Mouse (Mus musculus) liver, adult 2 months (tissue): Measurements from ENCODE around the gene St7. TPM values are rescaled to one million over a fixed set of nuclear protein-coding genes. Genes with fewer than 3 reads are reported as not detected.
A peak's percentile ranks its signal among the peaks of the same experiment; 100 is the strongest.

Experiments used
- DNase-seq: peaks from one replicate; pipeline ENCODE4 v3.0.0-alpha.2; 2011; ENCODE audit warnings: low read depth, low spot score; ENCODE audit errors: extremely low read depth
- H3K27ac ChIP-seq: fragments of 200-500 bp; replicated peaks from 2 replicates; pipeline ENCODE4 v1.5.1; 2012; ENCODE audit warnings: low read depth, mild to moderate bottlenecking, control low read depth, inconsistent platforms, low read length; ENCODE audit not compliant: insufficient read depth
- H3K27me3 ChIP-seq: fragments of 200-500 bp; 2 replicates; pipeline ENCODE4 v1.6.1; 2012; ENCODE audit warnings: mild to moderate bottlenecking, moderate library complexity, low read length, inconsistent platforms; ENCODE audit not compliant: control insufficient read depth, insufficient read depth
- H3K36me3 ChIP-seq: fragments of 200-500 bp; 2 replicates; pipeline ENCODE4 v1.6.1; 2012; ENCODE audit warnings: low read length, inconsistent platforms; ENCODE audit not compliant: control insufficient read depth, insufficient read depth
- H3K4me1 ChIP-seq: fragments of 200-500 bp; 2 replicates; pipeline ENCODE4 v1.6.1; 2011; ENCODE audit warnings: low read length; ENCODE audit not compliant: control insufficient read depth, insufficient read depth
- H3K4me3 ChIP-seq: fragments of 200-500 bp; 2 replicates; pipeline ENCODE4 v1.5.1; 2011; ENCODE audit warnings: low read depth, mild to moderate bottlenecking, control low read depth, low read length, moderate library complexity; ENCODE audit not compliant: insufficient read depth
- H3K79me2 ChIP-seq: fragments of 200-500 bp; 2 replicates; pipeline ENCODE4 v1.6.1; 2012; ENCODE audit warnings: inconsistent platforms, mild to moderate bottlenecking, low read length, moderate library complexity; ENCODE audit not compliant: control insufficient read depth, insufficient read depth
- H3K9ac ChIP-seq: fragments of 200-500 bp; 2 replicates; pipeline ENCODE4 v1.6.1; 2012; ENCODE audit warnings: low read depth, mild to moderate bottlenecking, control low read depth, inconsistent platforms, low read length
- CTCF ChIP-seq: fragments of 200-500 bp; IDR thresholded peaks from 2 replicates; pipeline ENCODE4 v1.5.1; 2011; ENCODE audit warnings: low read depth, low read length, control low read depth
- POLR2A ChIP-seq: fragments of 200-500 bp; IDR thresholded peaks from 2 replicates; pipeline ENCODE4 v1.6.1; 2011; ENCODE audit warnings: low read length, control low read depth; ENCODE audit not compliant: insufficient read depth; ENCODE audit errors: extremely low read depth
- WGBS: fragments of 180-500 bp; shearing (Covaris S2); methylation state at CpG from one replicate; pipeline ENCODE4 v1.1.7; 2018; 5-methylcytosine and 5-hydroxymethylcytosine counted together
- polyA plus RNA-seq: library from polyadenylated mRNA; depleted of rRNA; stranded (reverse); fragments of >200 nt; gene quantifications from 2 replicates; pipeline ENCODE4 v1.2.3, GENCODE M21; 2012
- total RNA-seq: library from RNA; depleted of rRNA; stranded (reverse); fragments of >200 nt; gene quantifications from 2 replicates; pipeline ENCODE4 v1.2.3, GENCODE M21; 2014

The St7 gene
- total and polyA plus RNA-seq, 2 experiments: 5.7 to 8.8 TPM

DNA sequence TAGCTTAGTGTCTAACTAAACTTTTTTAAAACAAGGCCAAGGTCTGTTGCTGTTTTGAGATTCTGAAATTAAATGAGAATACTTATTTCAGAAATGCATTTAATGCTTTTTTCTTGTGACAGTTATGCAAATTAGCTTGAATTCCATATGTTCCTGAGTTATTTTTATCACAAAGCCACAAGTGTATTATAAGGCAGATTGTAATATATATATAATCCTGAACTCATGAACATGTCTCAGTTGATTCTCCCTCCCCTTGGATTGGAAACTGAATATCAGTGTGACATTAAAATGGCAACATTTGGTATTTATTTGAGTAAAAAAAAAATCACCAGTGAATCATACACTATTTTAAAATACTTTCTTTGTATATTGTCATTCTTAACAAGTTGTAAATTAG is 26.7 kb upstream of the St7 start:
- Histone ChIP-seq H3K9ac (no peak overlapping the region), H3K4me3 (no peak overlapping the region), H3K4me1 (no peaks in the 10 kb centered on the region), H3K79me2 (no peaks in the 10 kb centered on the region), H3K27me3 (no peaks in the 10 kb centered on the region), H3K27ac (no peak overlapping the region), H3K36me3 (peaks cover 52% of the 10 kb centered on the region)
- TF ChIP-seq POLR2A (no peak), CTCF (no peak)
- DNase-seq: no peak

DNA sequence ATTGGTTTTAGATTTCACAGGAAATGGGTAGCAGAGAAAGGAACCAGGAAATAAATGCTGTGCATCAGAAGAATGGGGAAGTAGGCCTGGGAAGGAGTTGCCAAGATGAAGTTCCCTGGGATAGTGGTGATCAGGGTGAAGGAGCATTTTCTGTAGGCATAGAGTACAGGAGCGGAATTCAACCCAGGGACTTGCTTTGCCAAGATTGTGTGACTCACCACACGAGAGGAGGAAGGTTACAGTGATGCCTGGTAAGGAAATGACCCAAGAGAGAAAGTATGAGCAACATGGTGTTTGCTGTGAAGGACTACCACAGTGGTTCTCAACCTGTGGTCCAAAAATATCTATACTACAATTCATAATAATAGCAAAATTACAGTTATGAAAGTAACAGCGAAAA is 24.9 kb upstream of the St7 start:
- no peak for DNase-seq
- no peak overlapping the region for H3K9ac ChIP-seq
- H3K36me3 ChIP-seq: peaks cover 42% of the 10 kb centered on the region
- 89% methylated on average over 3 of the region's 3 CpGs for WGBS
- H3K27me3 ChIP-seq: no peaks in the 10 kb centered on the region
- H3K4me1 ChIP-seq: no peaks in the 10 kb centered on the region
- H3K79me2 ChIP-seq: no peaks in the 10 kb centered on the region
- H3K27ac ChIP-seq: no peak overlapping the region
- TF ChIP-seq CTCF: no peak
- no peak for TF ChIP-seq POLR2A
- H3K4me3 ChIP-seq: no peak overlapping the region

DNA sequence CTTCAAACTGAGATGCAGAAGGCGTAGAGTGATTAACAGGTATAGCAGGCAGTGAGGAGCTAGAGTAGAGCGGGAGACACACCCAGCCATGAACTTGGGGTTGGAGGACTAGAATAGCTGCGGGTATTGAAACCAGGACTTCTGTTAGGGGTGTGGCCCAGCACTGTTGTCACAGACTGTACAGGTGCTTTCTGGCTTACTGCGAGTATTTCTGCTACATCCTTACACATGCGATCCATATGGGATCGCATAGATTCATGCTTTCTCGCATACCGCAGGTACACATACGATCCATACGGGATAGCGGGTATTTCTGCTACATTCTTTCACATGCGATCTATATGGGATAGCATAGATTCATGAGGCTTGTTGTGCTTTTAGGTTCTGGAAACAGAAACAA is 24.4 kb upstream of the St7 start:
- Histone ChIP-seq H3K4me3 (no peak overlapping the region), H3K9ac (no peak overlapping the region), H3K79me2 (no peaks in the 10 kb centered on the region), H3K4me1 (no peaks in the 10 kb centered on the region), H3K36me3 (peaks cover 36% of the 10 kb centered on the region), H3K27ac (no peak overlapping the region), H3K27me3 (no peaks in the 10 kb centered on the region)
- TF ChIP-seq CTCF (no peak), POLR2A (no peak)
- 97% methylated on average over 12 of the region's 12 CpGs for WGBS
- DNase-seq: no peak

DNA sequence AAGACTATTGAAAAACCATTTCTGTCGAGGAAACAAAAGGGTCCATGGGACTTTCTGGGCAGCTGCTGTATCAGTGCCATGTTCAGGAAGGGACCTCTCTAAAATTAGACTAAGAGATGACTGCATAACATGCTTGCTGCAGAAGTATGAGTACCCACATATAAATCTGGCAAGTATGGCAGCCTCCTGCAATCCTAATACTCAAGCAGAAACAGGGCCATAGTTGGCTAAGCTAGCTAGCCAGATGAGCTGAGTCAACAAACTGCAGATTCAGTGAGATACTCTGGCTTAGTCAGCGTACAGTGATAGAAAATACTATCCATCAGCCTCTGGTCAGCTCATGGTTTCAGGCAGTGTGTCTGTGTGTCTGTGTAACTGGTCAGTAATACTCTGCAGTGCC is 22.9 kb upstream of the St7 start:
- no peak overlapping the region for H3K27ac ChIP-seq
- no peaks in the 10 kb centered on the region for H3K27me3 ChIP-seq
- DNase-seq: no peak
- no peaks in the 10 kb centered on the region for H3K4me1 ChIP-seq
- 79% methylated on average over 2 of the region's 2 CpGs for WGBS
- H3K4me3 ChIP-seq: no peak overlapping the region
- no peaks in the 10 kb centered on the region for H3K79me2 ChIP-seq
- peaks cover 28% of the 10 kb centered on the region for H3K36me3 ChIP-seq
- H3K9ac ChIP-seq: no peak overlapping the region
- TF ChIP-seq CTCF (no peak), POLR2A (no peak)

DNA sequence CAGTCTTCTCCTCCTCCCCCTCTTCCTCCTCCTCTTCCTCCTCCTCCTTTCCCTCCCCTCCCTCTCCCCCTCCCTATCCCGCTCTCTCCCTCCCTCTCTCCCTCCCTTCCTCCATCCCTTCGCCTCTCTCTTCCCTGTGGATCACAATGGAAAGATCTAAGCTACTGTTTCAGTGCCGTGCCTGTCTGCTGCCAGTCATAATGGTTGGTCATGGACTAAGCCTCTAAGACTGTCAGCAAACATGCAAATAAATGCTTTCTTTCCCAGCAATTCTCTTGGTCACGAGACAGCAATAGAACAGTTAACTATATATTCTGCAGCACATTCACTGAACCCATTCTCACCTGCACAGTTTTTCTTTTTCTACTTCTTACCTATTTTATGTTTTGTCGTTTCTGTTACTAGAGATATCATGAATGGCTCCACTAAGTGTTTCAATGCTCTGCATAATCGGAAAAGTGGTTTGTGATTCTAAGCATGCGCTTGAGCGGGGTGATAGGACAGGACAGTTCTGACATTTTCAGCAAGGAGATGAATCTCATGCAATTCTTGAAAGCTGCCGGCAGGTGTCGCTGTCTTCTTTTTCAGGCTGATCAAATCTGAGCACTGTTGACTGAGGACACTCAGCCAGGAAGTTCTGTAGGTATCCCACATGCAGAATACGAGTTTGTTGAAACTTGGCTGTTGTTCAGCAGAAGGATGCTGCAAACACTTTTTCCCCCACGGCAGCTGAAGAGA is 17.5 kb upstream of the St7 start:
- peak; percentile 67 for TF ChIP-seq CTCF
- TF ChIP-seq POLR2A: no peak
- peak; percentile 60 for DNase-seq
- Histone ChIP-seq H3K4me1 (no peaks in the 10 kb centered on the region), H3K4me3 (no peak overlapping the region), H3K36me3 (no peaks in the 10 kb centered on the region), H3K79me2 (no peaks in the 10 kb centered on the region), H3K9ac (no peak overlapping the region), H3K27me3 (no peaks in the 10 kb centered on the region), H3K27ac (no peak overlapping the region)
- 22% methylated on average over 12 of the region's 12 CpGs for WGBS

DNA sequence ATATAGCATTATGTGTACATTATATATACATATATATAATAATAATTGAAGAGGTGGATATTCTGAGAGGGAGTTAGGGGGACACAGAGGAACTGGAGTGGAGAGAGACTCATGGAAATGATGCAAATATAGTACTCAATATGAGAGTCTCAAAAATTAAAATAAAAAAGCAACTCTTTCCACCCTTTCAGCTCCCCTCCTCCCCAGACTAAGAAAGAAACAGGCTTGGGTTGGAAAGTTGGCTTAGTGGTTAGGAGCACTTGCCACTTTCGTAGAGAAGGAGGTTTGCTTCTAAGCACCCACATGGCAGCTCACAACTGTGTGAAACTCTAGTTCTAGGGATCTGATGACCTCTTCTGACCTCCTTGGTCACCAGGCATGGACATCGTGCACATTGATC is 15.7 kb upstream of the St7 start:
- Histone ChIP-seq H3K27me3 (no peaks in the 10 kb centered on the region), H3K9ac (no peak overlapping the region), H3K4me1 (no peaks in the 10 kb centered on the region), H3K36me3 (no peaks in the 10 kb centered on the region), H3K27ac (no peak overlapping the region), H3K4me3 (no peak overlapping the region), H3K79me2 (no peaks in the 10 kb centered on the region)
- 57% methylated on average over 2 of the region's 2 CpGs for WGBS
- DNase-seq: no peak
- no peak for TF ChIP-seq CTCF
- no peak for TF ChIP-seq POLR2A
